Mouse (Mus musculus): ENCODE data around the gene Gm43720. TPM values are rescaled to one million over a fixed set of nuclear protein-coding genes. Genes with fewer than 3 reads are reported as not detected.

Gm43720 gene
- polyA plus RNA-seq, 1 experiment from 2014 or later, result 0.10 TPM

Other genes starting within 250 kb of the Gm43720 start
- not detected in 2 replicates for gene Smok3c, start 226.8 kb downstream of the Gm43720 start, polyA plus RNA-seq (2015; fragmentation: Nextera tagmentation; extraction: Ambion mirVana)
- 31.2 and 34.2 TPM in 2 replicates for gene Zkscan1, start 194.9 kb downstream of the Gm43720 start, polyA plus RNA-seq (2015; fragmentation: Nextera tagmentation; extraction: Ambion mirVana)
- 117 and 118 TPM in 2 replicates for gene Zscan21, start 163.1 kb downstream of the Gm43720 start, polyA plus RNA-seq (2015; fragmentation: Nextera tagmentation; extraction: Ambion mirVana)
- 39.4 and 43.9 TPM in 2 replicates for gene Zfp113, start 124.2 kb downstream of the Gm43720 start, polyA plus RNA-seq (2015; fragmentation: Nextera tagmentation; extraction: Ambion mirVana)
- 281 and 305 TPM in 2 replicates for gene Cops6, start 118.9 kb downstream of the Gm43720 start, polyA plus RNA-seq (2015; fragmentation: Nextera tagmentation; extraction: Ambion mirVana)
- 27.8 and 31.9 TPM in 2 replicates for gene Ap4m1, start 108.0 kb downstream of the Gm43720 start, polyA plus RNA-seq (2015; fragmentation: Nextera tagmentation; extraction: Ambion mirVana)
- 173 and 191 TPM in 2 replicates for gene Mcm7, start 107.5 kb downstream of the Gm43720 start, polyA plus RNA-seq (2015; fragmentation: Nextera tagmentation; extraction: Ambion mirVana)
- 83.2 and 87.6 TPM in 2 replicates for gene Taf6, start 92.5 kb downstream of the Gm43720 start, polyA plus RNA-seq (2015; fragmentation: Nextera tagmentation; extraction: Ambion mirVana)
- gene Cnpy4, start 92.5 kb downstream of the Gm43720 start, polyA plus RNA-seq (2015; fragmentation: Nextera tagmentation; extraction: Ambion mirVana), result 39.8 and 40.8 TPM in 2 replicates
- gene Mblac1, start 85.6 kb downstream of the Gm43720 start, polyA plus RNA-seq (2015; fragmentation: Nextera tagmentation; extraction: Ambion mirVana), result 12.9 and 13.2 TPM in 2 replicates
- not detected in 2 replicates for gene Nxpe5, start 54.1 kb downstream of the Gm43720 start, polyA plus RNA-seq (2015; fragmentation: Nextera tagmentation; extraction: Ambion mirVana)
- 71.3 and 87.4 TPM in 2 replicates for gene Lamtor4, start 24.5 kb downstream of the Gm43720 start, polyA plus RNA-seq (2015; fragmentation: Nextera tagmentation; extraction: Ambion mirVana)
- 11.1 and 14.0 TPM in 2 replicates for gene BC037034, start 15.9 kb downstream of the Gm43720 start, polyA plus RNA-seq (2015; fragmentation: Nextera tagmentation; extraction: Ambion mirVana)
- 1.6 and 2.4 TPM in 2 replicates for gene Gal3st4, start 7.1 kb downstream of the Gm43720 start, polyA plus RNA-seq (2015; fragmentation: Nextera tagmentation; extraction: Ambion mirVana)
- gene Gpc2, start within 50 bp of the Gm43720 start, polyA plus RNA-seq (2015; fragmentation: Nextera tagmentation; extraction: Ambion mirVana), result 212 and 245 TPM in 2 replicates
- gene Stag3, start 282 bp upstream of the Gm43720 start, polyA plus RNA-seq (2015; fragmentation: Nextera tagmentation; extraction: Ambion mirVana), result 5.6 and 6.3 TPM in 2 replicates
- gene Pvrig, start 62.0 kb upstream of the Gm43720 start, polyA plus RNA-seq (2015; fragmentation: Nextera tagmentation; extraction: Ambion mirVana), result not detected in 2 replicates
- 82.4 and 82.8 TPM in 2 replicates for gene Zfp157, start 161.5 kb upstream of the Gm43720 start, polyA plus RNA-seq (2015; fragmentation: Nextera tagmentation; extraction: Ambion mirVana)